24 mouse cellular contexts compared by ENCODE assay signal in the genomic region with DNA sequence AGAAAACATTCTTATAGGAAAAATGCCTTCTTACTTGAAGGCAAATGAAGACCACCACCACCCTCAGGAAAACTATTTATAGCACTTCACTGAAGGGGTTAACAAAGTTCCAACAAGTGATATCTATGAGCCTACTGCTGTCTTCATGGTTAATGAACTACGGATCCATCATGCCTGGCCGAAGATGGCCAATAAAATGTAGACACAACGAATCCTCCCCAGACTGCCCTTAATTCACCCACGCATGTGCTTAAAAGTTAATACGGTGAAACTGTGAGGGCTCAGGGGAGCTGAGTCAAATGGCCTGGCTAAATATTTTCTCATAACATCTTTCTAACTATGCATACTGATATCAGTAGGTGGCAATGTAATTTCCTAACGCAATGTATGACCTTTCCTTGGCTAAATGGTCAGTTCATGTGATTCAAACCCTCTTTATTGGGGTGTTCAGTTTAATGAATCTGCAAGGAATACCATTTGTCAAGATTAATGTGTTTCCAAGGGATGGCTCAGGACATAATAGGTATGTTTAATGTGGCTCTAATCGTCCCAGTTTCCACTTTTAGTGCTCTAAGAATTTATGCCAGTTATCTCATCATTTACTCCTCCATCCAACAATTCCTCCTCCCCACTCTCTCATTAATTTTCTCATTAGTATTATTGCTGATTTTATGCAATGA. TPM values are rescaled to one million over a fixed set of nuclear protein-coding genes. Genes with fewer than 3 reads are reported as not detected.
DNase-seq lines count a peak whose midpoint lies in the region; ATAC-seq and TF ChIP-seq lines count a peak whose summit lies in the region.
"Had no signal": no experiment of that assay in that cellular context is flagged by ENCODE, and none has a peak within 500 bp of the region (broad histone marks: within the 10 kb centered on the region; RNA-seq: fewer than 3 reads in every experiment).

No protein-coding gene starts in this region.

- no peaks in the 10 kb centered on the region for H3K9me3 ChIP-seq in kidney, embryonic 14.5 days (ENCODE audit: control insufficient read depth, low read length)
- H3K9me3 ChIP-seq: embryonic facial prominence, embryonic 12.5 days; forebrain, embryonic 15.5 days; heart, embryonic 10.5 days had no signal

- H3K9ac ChIP-seq in kidney, embryonic 14.5 days (ENCODE audit: low read depth, low read length), result no peak overlapping the region
- H3K9ac ChIP-seq: embryonic facial prominence, embryonic 12.5 days; forebrain, embryonic 15.5 days had no signal

- TF ChIP-seq POLR2A in kidney, adult 2 months (IDR thresholded peaks at IDR 0.05; ENCODE audit: low read depth, low read length), result no peak

- H3K27ac ChIP-seq in kidney, adult 2 months (ENCODE audit: insufficient read depth, low read depth, low read length), result no peak overlapping the region
- no peak overlapping the region for H3K27ac ChIP-seq in kidney, embryonic 14.5 days (ENCODE audit: low read depth, low read length)
- H3K27ac ChIP-seq in layer of hippocampus, adult 2 months, result no peak overlapping the region
- H3K27ac ChIP-seq: embryonic facial prominence, embryonic 12.5 days; forebrain, embryonic 15.5 days; heart, embryonic 10.5 days had no signal

- no peak for TF ChIP-seq CTCF in kidney, adult 2 months (conservative IDR thresholded peaks at IDR 0.05; ENCODE audit: insufficient read depth, insufficient read length, low read depth, low read length)
- TF ChIP-seq CTCF in layer of hippocampus, adult 2 months (conservative IDR thresholded peaks at IDR 0.05), result no peak

- 34% methylated on average over 7 of the region's 7 CpGs for WGBS in kidney, adult 2 months
- WGBS in kidney, embryonic 14.5 days, result 38% methylated on average over 7 of the region's 7 CpGs

- H3K27me3 ChIP-seq in kidney, adult 2 months (replicated peaks; ENCODE audit: control insufficient read depth, insufficient read depth, low read length), result no peaks in the 10 kb centered on the region
- no peaks in the 10 kb centered on the region for H3K27me3 ChIP-seq in kidney, embryonic 14.5 days (ENCODE audit: control insufficient read depth, insufficient read depth, low read length)
- H3K27me3 ChIP-seq: embryonic facial prominence, embryonic 12.5 days; forebrain, embryonic 15.5 days had no signal

- peak; percentile 89 for ATAC-seq in kidney, embryonic 14.5 days (ENCODE audit: low FRiP score, low TSS enrichment)
- ATAC-seq: activated CD4-positive, CD25-positive, alpha-beta regulatory T cell, adult 4 months; forebrain, embryonic 15.5 days had no signal

- no peaks in the 10 kb centered on the region for H3K36me3 ChIP-seq in kidney, adult 2 months (ENCODE audit: control insufficient read depth, insufficient read depth, low read length)
- H3K36me3 ChIP-seq in kidney, embryonic 14.5 days (ENCODE audit: control insufficient read depth, insufficient read depth, low read length), result no peaks in the 10 kb centered on the region
- H3K36me3 ChIP-seq: embryonic facial prominence, embryonic 12.5 days; forebrain, embryonic 15.5 days; heart, embryonic 10.5 days had no signal

- H3K4me3 ChIP-seq in kidney, adult 2 months (ENCODE audit: insufficient read depth, low read depth, low read length), result no peak overlapping the region
- no peak overlapping the region for H3K4me3 ChIP-seq in kidney, embryonic 14.5 days (ENCODE audit: low read length)
- H3K4me3 ChIP-seq in layer of hippocampus, adult 2 months, result no peak overlapping the region
- H3K4me3 ChIP-seq: embryonic facial prominence, embryonic 12.5 days; forebrain, embryonic 15.5 days; heart, embryonic 10.5 days had no signal

- H3K4me1 ChIP-seq in kidney, adult 2 months (ENCODE audit: control insufficient read depth, insufficient read depth, low read length), result no peaks in the 10 kb centered on the region
- H3K4me1 ChIP-seq in kidney, embryonic 14.5 days (ENCODE audit: control insufficient read depth, insufficient read depth, low read length), result peaks cover 4% of the 10 kb centered on the region; the same call in 1 of the 2 replicates
- H3K4me1 ChIP-seq: embryonic facial prominence, embryonic 12.5 days; forebrain, embryonic 15.5 days; heart, embryonic 10.5 days had no signal

- H3K4me2 ChIP-seq in kidney, embryonic 14.5 days (replicated peaks; ENCODE audit: low read depth, low read length), result no peak overlapping the region
- H3K4me2 ChIP-seq: embryonic facial prominence, embryonic 12.5 days; forebrain, embryonic 15.5 days had no signal

- peak; percentile 51 for DNase-seq in kidney, adult 2 months
- DNase-seq in kidney, postnatal 14 days, result no peak
- DNase-seq in kidney, postnatal 36 days, result peak; percentile 6 to 12
- DNase-seq in layer of hippocampus, adult 2 months (ENCODE audit: low spot score in 2 of 2), result no peak
- DNase-seq in lung, adult 18-20 months, result no peak
- no peak for DNase-seq in urinary bladder, postnatal 14 days (ENCODE audit: low spot score)
- DNase-seq: adrenal gland, postnatal 14 days; cerebellum, adult 11-12 months; cerebellum, adult 9-10 months; cerebellum, postnatal 25 days; gastrocnemius, postnatal 10 days; heart, adult 18-20 months; heart, postnatal 14 days had no signal

RNA-seq across cellular contexts. Expression of a gene that starts 26.6 kb away (rescaled TPM):
- 7.4 and 9.3 TPM in 2 replicates for polyA plus RNA-seq in kidney, adult 2 months (2012; rRNA removed)
- 33.5 and 41.9 TPM in 2 replicates for polyA plus RNA-seq in kidney, embryonic 14.5 days (2014; fragmentation: Nextera tagmentation; extraction: Ambion mirVana)
- total RNA-seq in layer of hippocampus, adult 2 months (2021), result 10 to 100 TPM; 13.8 to 17.2 TPM

RNA-seq across cellular contexts. Expression of a gene that starts 37.9 kb away (rescaled TPM):
- not detected in 2 replicates for polyA plus RNA-seq in kidney, adult 2 months (2012; rRNA removed)
- not detected in 2 replicates for polyA plus RNA-seq in kidney, embryonic 14.5 days (2014; fragmentation: Nextera tagmentation; extraction: Ambion mirVana)
- total RNA-seq in layer of hippocampus, adult 2 months (2021), result not detected
- total RNA-seq: adrenal gland, adult 18-20 months; adrenal gland, postnatal 14 days; gastrocnemius, postnatal 10 days; gastrocnemius, postnatal 4 days; heart, postnatal 14 days; hematopoietic stem cell, adult 5-6 weeks; MEL had no signal
- polyA plus RNA-seq: activated CD4-positive, CD25-positive, alpha-beta regulatory T cell, adult 4 months; C2C12; heart, embryonic 10.5 days; heart, embryonic 14.5 days had no signal

Comparison
In these comparisons a context has a peak if more than half of its experiments do, and no peak if none do; other contexts are left out.
1. DNase-seq: peak in kidney, adult 2 months (single experiment) and kidney, postnatal 36 days (2 of 2); none in kidney, postnatal 14 days (single experiment), layer of hippocampus, adult 2 months (0 of 2), lung, adult 18-20 months (0 of 2) and urinary bladder, postnatal 14 days (single experiment).